Mouse (Mus musculus) liver, embryonic 12.5 days (tissue): ENCODE data around the gene Rrp12. TPM values are rescaled to one million over a fixed set of nuclear protein-coding genes. Genes with fewer than 3 reads are reported as not detected.

ENCODE experiments used
- ATAC-seq: fragments of 200-750 bp; cut with Nextera tagmentation; 2 replicates; pipeline ENCODE4 v1.8.0; 2017; ENCODE audit warnings: moderate number of reproducible peaks, mild to moderate bottlenecking, moderate library complexity
- H3K27ac ChIP-seq: fragments of 300-500 bp; sonication (generic); 2 replicates; pipeline ENCODE4 v1.5.1; 2016; ENCODE audit warnings: mild to moderate bottlenecking
- H3K27me3 ChIP-seq: fragments of 300-500 bp; sonication (generic); replicated peaks from 2 replicates; pipeline ENCODE4 v1.6.1; 2016; ENCODE audit warnings: mild to moderate bottlenecking, moderate library complexity
- H3K36me3 ChIP-seq: fragments of 300-500 bp; sonication (generic); 2 replicates; pipeline ENCODE4 v1.6.1; 2016; ENCODE audit warnings: mild to moderate bottlenecking, moderate library complexity
- H3K4me1 ChIP-seq: fragments of 300-500 bp; sonication (generic); 2 replicates; pipeline ENCODE4 v1.6.1; 2016
- H3K4me2 ChIP-seq: fragments of 300-500 bp; sonication (generic); 2 replicates; pipeline ENCODE4 v1.6.1; 2016; ENCODE audit warnings: mild to moderate bottlenecking, moderate library complexity
- H3K4me3 ChIP-seq: fragments of 300-500 bp; sonication (generic); 2 replicates; pipeline ENCODE4 v1.5.1; 2016; ENCODE audit warnings: mild to moderate bottlenecking, moderate library complexity
- H3K9ac ChIP-seq: fragments of 300-500 bp; sonication (generic); 2 replicates; pipeline ENCODE4 v1.6.1; 2016; ENCODE audit warnings: mild to moderate bottlenecking, moderate library complexity
- H3K9me3 ChIP-seq: fragments of 300-500 bp; sonication (generic); replicated peaks from 2 replicates; pipeline ENCODE4 v1.6.1; 2016; ENCODE audit warnings: mild to moderate bottlenecking, moderate library complexity
- WGBS: fragments of 180-500 bp; shearing (Covaris S2); methylation state at CpG from one replicate; pipeline ENCODE4 v1.1.7; 2016; ENCODE audit not compliant: insufficient replicate concordance; 5-methylcytosine and 5-hydroxymethylcytosine counted together
- polyA plus RNA-seq: library from polyadenylated mRNA; unstranded; fragments of >200 nt; fragmentation: Nextera tagmentation; extraction: Ambion mirVana; gene quantifications from 2 replicates; pipeline ENCODE4 v1.2.1, GENCODE M21; 2016

Gene Rrp12
- polyA plus RNA-seq = 25.0 and 26.7 TPM in 2 replicates

- Histone ChIP-seq H3K4me3 (peak within 1 kb of the TSS; percentile 78), H3K27ac (peak within 1 kb of the TSS; percentile 58), H3K27me3 (no peaks in the 10 kb centered on the region), H3K4me1 (peaks cover 39% of the 10 kb centered on the region), H3K36me3 (peaks cover 26% of the 10 kb centered on the region), H3K9ac (peak within 1 kb of the TSS; percentile 70), H3K4me2 (peak within 1 kb of the TSS; percentile 87), H3K9me3 (no peaks in the 10 kb centered on the region)
- peak; percentile 86 for ATAC-seq
- WGBS = under 1% methylated on average over 46 of the region's 46 CpGs
Observed at GRCm38 (mm10) chr19:41895460-41896318, at the start of gene Rrp12. TSS of gene Rrp12 (minus strand) at chr19:41896173.

- ATAC-seq = no peak
- H3K9me3 ChIP-seq = no peaks in the 10 kb centered on the region
- no peak overlapping the region for H3K4me3 ChIP-seq
- no peak overlapping the region for H3K4me2 ChIP-seq
- no peaks in the 10 kb centered on the region for H3K4me1 ChIP-seq
- H3K27me3 ChIP-seq = no peaks in the 10 kb centered on the region
- peaks cover 98% of the 10 kb centered on the region for H3K36me3 ChIP-seq
- 78% methylated on average over 7 of the region's 7 CpGs for WGBS
- no peak overlapping the region for H3K27ac ChIP-seq
- no peak overlapping the region for H3K9ac ChIP-seq
Observed at GRCm38 (mm10) chr19:41943841-41944240, 47.9 kb upstream of the Rrp12 start.

GRCm38 (mm10) chr19:41938539-41938938, 42.6 kb upstream of the Rrp12 start:
- Histone ChIP-seq H3K27me3 (no peaks in the 10 kb centered on the region), H3K9me3 (no peaks in the 10 kb centered on the region), H3K9ac (no peak overlapping the region), H3K4me1 (peaks cover 14% of the 10 kb centered on the region), H3K4me3 (no peak overlapping the region), H3K27ac (no peak overlapping the region), H3K36me3 (peaks cover 75% of the 10 kb centered on the region), H3K4me2 (no peak overlapping the region)
- ATAC-seq = no peak
- WGBS = 76% methylated on average over 5 of the region's 5 CpGs

- Histone ChIP-seq H3K36me3 (peaks cover 54% of the 10 kb centered on the region), H3K4me3 (no peak overlapping the region), H3K9me3 (no peaks in the 10 kb centered on the region), H3K9ac (no peak overlapping the region), H3K27me3 (no peaks in the 10 kb centered on the region), H3K4me1 (peaks cover 24% of the 10 kb centered on the region), H3K27ac (no peak overlapping the region), H3K4me2 (no peak overlapping the region)
- no peak for ATAC-seq
- 66% methylated on average over 1 of the region's 1 CpGs for WGBS
Observed at GRCm38 (mm10) chr19:41935921-41936320, 39.9 kb upstream of the Rrp12 start.

GRCm38 (mm10) chr19:41934124-41934523, 38.2 kb upstream of the Rrp12 start:
- H3K36me3 ChIP-seq = peaks cover 52% of the 10 kb centered on the region
- WGBS = 39% methylated on average over 6 of the region's 6 CpGs

GRCm38 (mm10) chr19:41933179-41934086, 37.5 kb upstream of the Rrp12 start, which contains the start of the genes Exosc1 and Zdhhc16:
TSS of gene Exosc1 (minus strand) at chr19:41933423.
TSS of gene Zdhhc16 (plus strand) at chr19:41933480.
- peak within 1 kb of the TSS; percentile 84 for H3K9ac ChIP-seq
- H3K9me3 ChIP-seq = no peaks in the 10 kb centered on the region
- peak within 1 kb of the TSS; percentile 74 for H3K27ac ChIP-seq
- ATAC-seq = peak; percentile 99
- H3K4me3 ChIP-seq = peak within 1 kb of the TSS; percentile 93
- under 1% methylated on average over 47 of the region's 47 CpGs for WGBS
- peaks cover 53% of the 10 kb centered on the region for H3K36me3 ChIP-seq
- peaks cover 24% of the 10 kb centered on the region for H3K4me1 ChIP-seq
- H3K4me2 ChIP-seq = peak within 1 kb of the TSS; percentile 80
- H3K27me3 ChIP-seq = no peaks in the 10 kb centered on the region

More at GRCm38 (mm10) chr19:41934124-41934523, 38.2 kb upstream of the Rrp12 start:
- ATAC-seq = no peak
- Histone ChIP-seq H3K4me2 (peak overlapping the region; percentile 80), H3K9me3 (no peaks in the 10 kb centered on the region), H3K9ac (peak overlapping the region; percentile 84), H3K4me1 (peaks cover 24% of the 10 kb centered on the region), H3K4me3 (peak overlapping the region; percentile 93), H3K27ac (peak overlapping the region; percentile 72), H3K27me3 (no peaks in the 10 kb centered on the region)

GRCm38 (mm10) chr19:41932686-41933085, 36.7 kb upstream of the Rrp12 start:
- H3K36me3 ChIP-seq = peaks cover 53% of the 10 kb centered on the region
- H3K9me3 ChIP-seq = no peaks in the 10 kb centered on the region
- peak overlapping the region; percentile 74 for H3K27ac ChIP-seq
- peak overlapping the region; percentile 80 for H3K4me2 ChIP-seq
- WGBS = under 1% methylated on average over 28 of the region's 28 CpGs
- H3K4me3 ChIP-seq = peak overlapping the region; percentile 93
- H3K4me1 ChIP-seq = peaks cover 24% of the 10 kb centered on the region
- peak overlapping the region; percentile 84 for H3K9ac ChIP-seq
- peak; percentile 16 for ATAC-seq
- H3K27me3 ChIP-seq = no peaks in the 10 kb centered on the region

- Histone ChIP-seq H3K9me3 (no peaks in the 10 kb centered on the region), H3K4me1 (no peaks in the 10 kb centered on the region), H3K36me3 (peaks cover 85% of the 10 kb centered on the region), H3K27ac (no peak overlapping the region; the same call in 1 of the 2 replicates), H3K9ac (no peak overlapping the region), H3K27me3 (no peaks in the 10 kb centered on the region), H3K4me3 (no peak overlapping the region), H3K4me2 (no peak overlapping the region)
- no peak for ATAC-seq
- 72% methylated on average over 5 of the region's 5 CpGs for WGBS
Observed at GRCm38 (mm10) chr19:41920412-41921067, 24.6 kb upstream of the Rrp12 start.

GRCm38 (mm10) chr19:41919471-41919870, 23.5 kb upstream of the Rrp12 start:
- ATAC-seq = no peak
- Histone ChIP-seq H3K4me2 (no peak overlapping the region), H3K4me3 (no peak overlapping the region), H3K27ac (no peak overlapping the region), H3K36me3 (peaks cover 88% of the 10 kb centered on the region), H3K9ac (no peak overlapping the region), H3K27me3 (no peaks in the 10 kb centered on the region), H3K4me1 (peaks cover 9% of the 10 kb centered on the region), H3K9me3 (no peaks in the 10 kb centered on the region)
- WGBS = 73% methylated on average over 4 of the region's 4 CpGs

- H3K27ac ChIP-seq = no peak overlapping the region
- H3K9me3 ChIP-seq = no peaks in the 10 kb centered on the region
- peaks cover 33% of the 10 kb centered on the region for H3K4me1 ChIP-seq
- WGBS = 77% methylated on average over 4 of the region's 4 CpGs
- H3K4me2 ChIP-seq = no peak overlapping the region
- ATAC-seq = no peak
- peaks cover 73% of the 10 kb centered on the region for H3K36me3 ChIP-seq
- no peak overlapping the region for H3K9ac ChIP-seq
- H3K27me3 ChIP-seq = no peaks in the 10 kb centered on the region
- H3K4me3 ChIP-seq = no peak overlapping the region
Observed at GRCm38 (mm10) chr19:41916853-41917252, 20.9 kb upstream of the Rrp12 start.

GRCm38 (mm10) chr19:41915294-41915693, 19.3 kb upstream of the Rrp12 start:
- H3K4me3 ChIP-seq = no peak overlapping the region
- no peak overlapping the region for H3K4me2 ChIP-seq

More at GRCm38 (mm10) chr19:41915294-41915693, 19.3 kb upstream of the Rrp12 start:
- no peak overlapping the region for H3K9ac ChIP-seq
- H3K9me3 ChIP-seq = no peaks in the 10 kb centered on the region
- WGBS = 79% methylated on average over 3 of the region's 3 CpGs
- H3K27ac ChIP-seq = no peak overlapping the region
- peaks cover 58% of the 10 kb centered on the region for H3K36me3 ChIP-seq
- peaks cover 33% of the 10 kb centered on the region for H3K4me1 ChIP-seq
- no peak for ATAC-seq
- H3K27me3 ChIP-seq = no peaks in the 10 kb centered on the region
